Mouse (Mus musculus) lung, postnatal 0 days (tissue): Measurements from ENCODE around the gene Igsf3.

Source experiments
- CTCF ChIP-seq: IDR thresholded peaks from 2 replicates; pipeline ENCODE4 v1.5.1; 2016; ENCODE audit warnings: antibody characterized with exemption, mild to moderate bottlenecking
- EP300 ChIP-seq: IDR thresholded peaks from 2 replicates; pipeline ENCODE4 v1.6.1; 2016; ENCODE audit warnings: antibody characterized with exemption, mild to moderate bottlenecking, control low read depth

- TF ChIP-seq EP300 (no peak), CTCF (peak; percentile 33; the same call in 1 of the 2 replicates)
Observed at GRCm38 (mm10) chr3:101488204-101488603, 111.3 kb downstream of the Igsf3 start.
